Mouse (Mus musculus): Measurements from ENCODE around the gene Dse. TPM values are rescaled to one million over a fixed set of nuclear protein-coding genes. Genes with fewer than 3 reads are reported as not detected.
A peak's percentile ranks its signal among the peaks of the same experiment; 100 is the strongest.

The Dse gene
- polyA plus RNA-seq, 1 experiment = 16.2 TPM

- TF ChIP-seq POLR2A (IDR thresholded peaks at IDR 0.05; ENCODE audit: borderline replicate concordance, extremely low read depth, low read depth, low read length) (no peak), CTCF (IDR thresholded peaks at IDR 0.05; ENCODE audit: insufficient read depth, low read length) (no peak)
- DNase-seq = no peak
- no peaks in the 10 kb centered on the region for H3K4me1 ChIP-seq (ENCODE audit: control insufficient read depth, insufficient read depth, low read length)
- WGBS = 57% methylated on average over 6 of the region's 6 CpGs
- no peak overlapping the region for H3K4me3 ChIP-seq (replicated peaks; ENCODE audit: extremely low read depth, low read depth, low read length)
Measured at GRCm38 (mm10) chr10:34150454-34150853, 57.1 kb downstream of the Dse start.

GRCm38 (mm10) chr10:34149772-34150171 lies 57.7 kb downstream of the Dse start:
- Histone ChIP-seq H3K4me3 (replicated peaks; ENCODE audit: extremely low read depth, low read depth, low read length) (no peak overlapping the region), H3K4me1 (ENCODE audit: control insufficient read depth, insufficient read depth, low read length) (no peaks in the 10 kb centered on the region)
- DNase-seq = no peak
- 70% methylated on average over 3 of the region's 3 CpGs for WGBS
- TF ChIP-seq CTCF (IDR thresholded peaks at IDR 0.05; ENCODE audit: insufficient read depth, low read length) = no peak
- TF ChIP-seq POLR2A (IDR thresholded peaks at IDR 0.05; ENCODE audit: borderline replicate concordance, extremely low read depth, low read depth, low read length) = no peak

GRCm38 (mm10) chr10:34141693-34142092 lies 65.8 kb downstream of the Dse start:
- no peak overlapping the region for H3K4me3 ChIP-seq (replicated peaks; ENCODE audit: extremely low read depth, low read depth, low read length)
- 73% methylated on average over 2 of the region's 2 CpGs for WGBS
- DNase-seq = no peak
- TF ChIP-seq POLR2A (IDR thresholded peaks at IDR 0.05; ENCODE audit: borderline replicate concordance, extremely low read depth, low read depth, low read length) = no peak
- no peak for TF ChIP-seq CTCF (IDR thresholded peaks at IDR 0.05; ENCODE audit: insufficient read depth, low read length)
- no peaks in the 10 kb centered on the region for H3K4me1 ChIP-seq (ENCODE audit: control insufficient read depth, insufficient read depth, low read length)

DNA sequence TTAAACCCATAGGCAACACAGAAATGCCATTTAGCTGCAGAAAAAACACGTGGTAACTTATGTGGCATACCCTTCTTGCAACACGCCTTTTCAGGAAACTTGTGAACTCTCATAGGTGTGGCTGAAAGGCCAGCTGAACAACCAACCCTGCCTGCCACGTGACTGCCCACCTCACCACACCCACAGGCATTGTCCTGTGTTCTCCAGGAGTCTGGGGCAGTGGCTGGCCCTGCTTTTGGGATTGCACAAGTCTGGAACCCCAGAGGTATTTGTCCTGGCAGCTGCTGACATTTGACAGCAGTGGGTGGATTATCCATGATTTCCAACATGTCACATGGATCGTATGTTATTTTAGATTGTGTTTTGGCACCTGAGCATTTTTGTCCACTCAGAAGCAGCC lies 67.7 kb downstream of the Dse start:
- Histone ChIP-seq H3K4me1 (ENCODE audit: control insufficient read depth, insufficient read depth, low read length) (no peaks in the 10 kb centered on the region), H3K4me3 (replicated peaks; ENCODE audit: extremely low read depth, low read depth, low read length) (no peak overlapping the region)
- DNase-seq = no peak
- WGBS = 52% methylated on average over 4 of the region's 4 CpGs
- TF ChIP-seq POLR2A (IDR thresholded peaks at IDR 0.05; ENCODE audit: borderline replicate concordance, extremely low read depth, low read depth, low read length) = no peak
- TF ChIP-seq CTCF (IDR thresholded peaks at IDR 0.05; ENCODE audit: insufficient read depth, low read length) = no peak

DNA sequence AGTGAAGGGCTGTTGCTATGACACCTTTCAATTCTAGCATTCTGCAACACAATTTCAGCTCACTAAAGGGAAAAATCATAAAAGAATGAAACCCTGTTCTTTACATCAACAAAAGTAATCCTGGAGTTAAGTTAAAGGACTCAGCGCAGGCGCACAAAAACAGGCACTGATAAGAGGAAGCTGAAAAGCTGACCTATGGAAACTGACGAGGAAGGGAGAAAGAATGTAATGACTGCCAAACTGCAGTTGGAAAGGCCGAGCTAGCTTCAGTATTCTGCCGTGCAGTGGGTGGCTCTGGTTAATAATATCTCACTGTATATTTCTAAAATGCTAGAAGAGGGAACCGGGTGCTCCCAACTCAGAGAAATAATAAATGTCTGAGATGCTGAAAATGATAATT lies 69.5 kb downstream of the Dse start:
- WGBS = 49% methylated on average over 6 of the region's 6 CpGs
- DNase-seq = no peak
- Histone ChIP-seq H3K4me1 (ENCODE audit: control insufficient read depth, insufficient read depth, low read length) (no peaks in the 10 kb centered on the region), H3K4me3 (replicated peaks; ENCODE audit: extremely low read depth, low read depth, low read length) (no peak overlapping the region)
- TF ChIP-seq CTCF (IDR thresholded peaks at IDR 0.05; ENCODE audit: insufficient read depth, low read length) (no peak), POLR2A (IDR thresholded peaks at IDR 0.05; ENCODE audit: borderline replicate concordance, extremely low read depth, low read depth, low read length) (no peak)

- DNase-seq = no peak
- TF ChIP-seq POLR2A (IDR thresholded peaks at IDR 0.05; ENCODE audit: borderline replicate concordance, extremely low read depth, low read depth, low read length) (no peak), CTCF (IDR thresholded peaks at IDR 0.05; ENCODE audit: insufficient read depth, low read length) (no peak)
- no peaks in the 10 kb centered on the region for H3K4me1 ChIP-seq (ENCODE audit: control insufficient read depth, insufficient read depth, low read length)
- H3K4me3 ChIP-seq (replicated peaks; ENCODE audit: extremely low read depth, low read depth, low read length) = no peak overlapping the region
- WGBS = 41% methylated on average over 6 of the region's 6 CpGs
Measured at GRCm38 (mm10) chr10:34136432-34136831, 71.1 kb downstream of the Dse start.

GRCm38 (mm10) chr10:34131356-34131755 lies 76.2 kb downstream of the Dse start:
- H3K4me3 ChIP-seq (replicated peaks; ENCODE audit: extremely low read depth, low read depth, low read length) = no peak overlapping the region
- 65% methylated on average over 2 of the region's 2 CpGs for WGBS
- no peaks in the 10 kb centered on the region for H3K4me1 ChIP-seq (ENCODE audit: control insufficient read depth, insufficient read depth, low read length)
- no peak for TF ChIP-seq POLR2A (IDR thresholded peaks at IDR 0.05; ENCODE audit: borderline replicate concordance, extremely low read depth, low read depth, low read length)
- TF ChIP-seq CTCF (IDR thresholded peaks at IDR 0.05; ENCODE audit: insufficient read depth, low read length) = no peak
- no peak for DNase-seq

DNA sequence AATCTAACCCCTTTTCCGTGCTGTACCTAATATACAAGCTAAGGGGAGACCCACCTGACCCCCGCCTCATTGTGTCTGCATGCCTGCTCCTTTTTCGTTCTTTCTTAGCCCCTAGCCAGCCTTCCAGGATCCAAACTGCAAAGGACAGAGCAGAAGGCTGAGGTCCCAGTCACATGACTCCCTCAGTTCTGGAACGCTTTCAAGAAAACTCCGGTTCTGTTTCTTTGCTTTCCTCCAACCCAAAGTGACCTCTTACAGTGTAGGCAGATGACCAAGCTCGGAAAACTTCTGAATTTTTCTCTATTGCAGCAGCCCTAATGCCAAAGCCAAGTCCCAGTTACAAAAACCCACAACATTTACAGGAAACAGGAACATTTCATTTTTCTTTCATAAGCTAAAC lies 79.1 kb downstream of the Dse start:
- DNase-seq = no peak
- TF ChIP-seq POLR2A (IDR thresholded peaks at IDR 0.05; ENCODE audit: borderline replicate concordance, extremely low read depth, low read depth, low read length) (no peak), CTCF (IDR thresholded peaks at IDR 0.05; ENCODE audit: insufficient read depth, low read length) (no peak)
- Histone ChIP-seq H3K4me1 (ENCODE audit: control insufficient read depth, insufficient read depth, low read length) (no peaks in the 10 kb centered on the region), H3K4me3 (replicated peaks; ENCODE audit: extremely low read depth, low read depth, low read length) (no peak overlapping the region)
- WGBS = 68% methylated on average over 6 of the region's 6 CpGs

DNA sequence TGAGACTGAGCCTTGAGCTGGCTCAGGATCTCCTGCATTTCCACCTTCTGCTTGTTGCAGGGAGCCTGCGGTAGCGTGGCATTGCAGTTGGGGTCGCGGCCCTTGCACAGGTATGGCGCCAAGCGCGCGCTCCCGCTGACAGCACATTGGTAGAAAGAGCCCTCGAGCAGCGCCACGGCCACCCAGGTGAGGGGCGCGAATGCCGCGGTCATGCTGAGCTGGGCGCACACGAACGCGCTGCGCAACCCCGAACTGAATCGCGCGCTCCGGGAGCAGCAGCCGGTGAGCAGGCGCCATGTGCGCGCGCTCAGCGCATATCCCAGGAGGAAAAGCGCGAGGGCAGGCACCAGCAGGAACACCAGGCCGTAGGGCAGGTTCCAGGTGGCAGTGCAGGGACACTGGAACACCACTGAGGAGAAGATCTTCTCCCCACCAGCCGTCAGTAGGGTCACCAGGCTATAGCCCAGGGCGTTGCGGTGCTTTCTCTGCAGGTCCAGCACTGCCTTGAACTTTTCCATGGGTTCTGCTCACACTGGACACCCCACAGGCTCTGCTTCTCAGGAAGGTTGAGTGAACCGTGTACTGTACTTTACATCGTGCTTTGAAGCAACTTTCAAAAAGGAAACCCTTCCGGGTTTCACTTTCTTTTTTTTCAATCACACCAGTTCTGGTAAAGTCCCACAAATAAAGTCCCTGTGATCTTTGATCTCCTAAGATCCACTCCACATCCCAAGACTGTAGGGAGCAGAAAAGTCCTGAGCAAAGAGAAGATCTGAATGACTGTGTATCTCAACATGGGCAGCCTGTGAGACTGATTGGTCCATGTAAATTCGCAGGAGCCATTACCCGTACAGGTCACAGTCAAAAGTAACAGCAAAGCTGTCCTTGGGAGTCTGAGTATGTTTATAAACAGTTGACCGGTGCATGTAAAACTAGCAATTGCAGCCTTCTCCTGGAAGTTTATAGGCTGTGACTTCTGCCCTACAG lies 79.8 kb downstream of the Dse start, which contains the start of gene Calhm6:
TSS of gene Calhm6 (minus strand) at position 593 of the 987 bp plus-strand sequence.
- Histone ChIP-seq H3K4me1 (ENCODE audit: control insufficient read depth, insufficient read depth, low read length) (no peaks in the 10 kb centered on the region), H3K4me3 (replicated peaks; ENCODE audit: extremely low read depth, low read depth, low read length) (peak within 1 kb of the TSS; percentile 60)
- TF ChIP-seq POLR2A (IDR thresholded peaks at IDR 0.05; ENCODE audit: borderline replicate concordance, extremely low read depth, low read depth, low read length) (no peak), CTCF (IDR thresholded peaks at IDR 0.05; ENCODE audit: insufficient read depth, low read length) (no peak)
- DNase-seq = peak; percentile 23
- 9% methylated on average over 44 of the region's 44 CpGs for WGBS

GRCm38 (mm10) chr10:34118421-34118820 lies 89.1 kb downstream of the Dse start:
- H3K4me3 ChIP-seq (replicated peaks; ENCODE audit: extremely low read depth, low read depth, low read length) = no peak overlapping the region
- no peaks in the 10 kb centered on the region for H3K4me1 ChIP-seq (ENCODE audit: control insufficient read depth, insufficient read depth, low read length)
- TF ChIP-seq CTCF (IDR thresholded peaks at IDR 0.05; ENCODE audit: insufficient read depth, low read length) (no peak), POLR2A (IDR thresholded peaks at IDR 0.05; ENCODE audit: borderline replicate concordance, extremely low read depth, low read depth, low read length) (no peak)
- WGBS = 67% methylated on average over 2 of the region's 2 CpGs
- no peak for DNase-seq

Data from lung, adult 2 months (tissue).